Mouse (Mus musculus) embryonic facial prominence, embryonic 10.5 days (tissue): ENCODE results near the gene Atp1a1. TPM values are rescaled to one million over a fixed set of nuclear protein-coding genes. Genes with fewer than 3 reads are reported as not detected.

Experiments
- DNase-seq: peaks from one replicate; pipeline ENCODE4 v3.0.0-alpha.2; 2017; ENCODE audit warnings: low spot score
- H3K27ac ChIP-seq: fragments of 300-500 bp; sonication (generic); replicated peaks from 2 replicates; pipeline ENCODE4 v1.5.1; 2016; ENCODE audit warnings: mild to moderate bottlenecking
- H3K27me3 ChIP-seq: fragments of 300-500 bp; sonication (generic); replicated peaks from 2 replicates; pipeline ENCODE4 v1.6.1; 2016; ENCODE audit warnings: low read depth, mild to moderate bottlenecking; ENCODE audit not compliant: poor library complexity, severe bottlenecking
- H3K36me3 ChIP-seq: fragments of 300-500 bp; sonication (generic); replicated peaks from 2 replicates; pipeline ENCODE4 v1.6.1; 2016; ENCODE audit warnings: mild to moderate bottlenecking, moderate library complexity
- H3K4me1 ChIP-seq: fragments of 300-500 bp; sonication (generic); 2 replicates; pipeline ENCODE4 v1.6.1; 2016
- H3K4me3 ChIP-seq: fragments of 300-500 bp; sonication (generic); 2 replicates; pipeline ENCODE4 v1.5.1; 2016; ENCODE audit warnings: mild to moderate bottlenecking, moderate library complexity
- H3K9me3 ChIP-seq: fragments of 300-500 bp; sonication (generic); 2 replicates; pipeline ENCODE4 v1.6.1; 2016; ENCODE audit warnings: mild to moderate bottlenecking
- WGBS: fragments of 180-500 bp; shearing (Covaris S2); methylation state at CpG from one replicate; pipeline ENCODE4 v1.1.7; 2016; 5-methylcytosine and 5-hydroxymethylcytosine counted together
- polyA plus RNA-seq: library from polyadenylated mRNA; unstranded; fragments of >200 nt; fragmentation: Nextera tagmentation; extraction: Ambion mirVana; gene quantifications from 2 replicates; pipeline ENCODE4 v1.2.1, GENCODE M21; 2016

Gene Atp1a1
- polyA plus RNA-seq, 1 experiment from 2014 or later = 38.4 TPM

DNA sequence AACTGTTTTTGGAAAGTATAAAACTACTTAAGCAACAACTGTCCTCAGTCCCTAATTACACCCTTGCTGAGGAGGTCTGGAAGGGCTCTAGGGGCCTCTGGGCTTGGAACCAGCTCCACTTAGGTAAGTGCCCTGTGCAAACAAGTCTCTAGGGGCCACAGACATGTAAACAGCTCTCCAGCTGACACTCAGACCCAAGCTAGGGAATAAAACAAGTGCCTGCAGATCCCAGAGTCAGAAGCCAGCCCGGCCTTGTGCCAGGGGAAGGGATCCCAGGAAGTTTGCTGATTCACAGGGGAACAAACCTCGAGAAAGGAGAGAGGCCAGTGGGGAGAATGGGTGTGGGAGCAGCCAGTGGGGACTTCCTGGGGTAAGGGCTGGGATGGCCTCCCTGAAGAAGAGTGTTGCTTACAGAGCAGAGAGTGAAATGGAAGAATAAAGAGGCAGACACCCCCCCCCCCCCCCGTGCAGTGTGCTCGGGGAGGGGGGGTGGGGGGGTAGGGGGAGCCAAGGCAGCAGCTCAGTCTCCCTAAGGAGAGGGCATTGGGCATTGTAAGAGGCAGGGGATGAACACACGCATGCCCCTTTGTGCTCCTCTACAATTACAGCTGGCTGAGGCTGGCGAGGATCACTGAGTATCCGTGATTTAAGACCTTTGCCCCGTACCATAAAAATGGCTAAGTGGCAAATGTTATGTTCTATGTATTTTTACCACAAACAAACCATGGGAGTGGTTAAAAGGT lies 76.2 kb downstream of the Atp1a1 start:
- peaks cover 41% of the 10 kb centered on the region for H3K4me1 ChIP-seq
- no peak overlapping the region for H3K4me3 ChIP-seq
- H3K27me3 ChIP-seq = 0 out of 2 replicates have a peak, but pooled peaks cover 3% of the 10 kb centered on the region
- no peaks in the 10 kb centered on the region for H3K9me3 ChIP-seq
- H3K36me3 ChIP-seq = no peaks in the 10 kb centered on the region
- DNase-seq = no peak
- 34% methylated on average over 6 of the region's 8 CpGs for WGBS
- peak overlapping the region; percentile 71 for H3K27ac ChIP-seq

DNA sequence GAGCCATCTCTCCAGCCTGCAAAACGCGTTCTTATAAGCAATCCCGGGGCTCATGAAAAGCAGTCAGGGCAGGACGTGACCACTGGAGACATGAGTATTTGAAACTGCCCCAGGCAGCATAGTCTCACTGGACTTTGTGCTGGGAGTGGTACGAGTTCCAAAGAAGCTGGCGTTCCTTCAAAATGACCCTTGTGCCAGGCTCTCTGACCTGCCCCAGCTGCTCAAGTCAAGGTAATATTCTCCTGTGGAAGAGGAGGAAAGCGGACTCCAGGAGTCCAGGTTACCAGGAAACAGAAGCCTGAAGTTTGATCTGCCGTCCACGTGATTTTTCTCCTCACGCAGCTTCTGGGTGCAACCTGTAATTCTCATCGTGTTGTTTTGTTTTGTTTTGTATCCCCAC lies 77.9 kb downstream of the Atp1a1 start:
- H3K9me3 ChIP-seq = no peaks in the 10 kb centered on the region
- 0 out of 2 replicates have a peak, but pooled peaks cover 3% of the 10 kb centered on the region for H3K27me3 ChIP-seq
- no peaks in the 10 kb centered on the region for H3K36me3 ChIP-seq
- WGBS = 75% methylated on average over 11 of the region's 11 CpGs
- H3K4me3 ChIP-seq = no peak overlapping the region
- H3K27ac ChIP-seq = no peak overlapping the region
- DNase-seq = no peak
- H3K4me1 ChIP-seq = peaks cover 36% of the 10 kb centered on the region

Other genes with a start within 250 kb of the Atp1a1 start
- 52.1 and 59.2 TPM in 2 replicates for gene Igsf3, start 227.6 kb downstream of the Atp1a1 start, polyA plus RNA-seq
- 0.67 and 0.85 TPM in 2 replicates for gene Mab21l3, start 244.3 kb upstream of the Atp1a1 start, polyA plus RNA-seq